Mouse (Mus musculus) left cerebral cortex, postnatal 4 days (tissue): ENCODE data around the gene Aak1. TPM values are rescaled to one million over a fixed set of nuclear protein-coding genes. Genes with fewer than 3 reads are reported as not detected.

Source experiments
- DNase-seq: peaks from one replicate; pipeline ENCODE4 v3.0.0-alpha.2; 2022
- intact Hi-C: fragments of 180-260 bp; cut with DNase I; formaldehyde crosslinking; loops from one replicate; pipeline ENCODE4 v1.15.1; 2025
- total RNA-seq, 2 experiments: library from RNA; stranded (reverse); gene quantifications; 2 replicates each; pipeline ENCODE4 v1.2.3; 2021

The Aak1 gene
- total RNA-seq, 2 experiments from 2014 or later, result 165 to 166 TPM

- intact Hi-C loops, result no loop called here
- no peak for DNase-seq
Measured at GRCm38 (mm10) chr6:86884230-86884629, 34.9 kb downstream of the Aak1 start.

GRCm38 (mm10) chr6:86884746-86885145 lies 35.4 kb downstream of the Aak1 start:
- no peak for DNase-seq
- intact Hi-C loops, result no loop called here

- intact Hi-C loops, result no loop called here
- no peak for DNase-seq
Measured at GRCm38 (mm10) chr6:86885816-86886529, 36.7 kb downstream of the Aak1 start.

GRCm38 (mm10) chr6:86886803-86887202 lies 37.5 kb downstream of the Aak1 start:
- intact Hi-C loops, result no loop called here
- no peak for DNase-seq

GRCm38 (mm10) chr6:86897520-86897919 lies 48.2 kb downstream of the Aak1 start:
- intact Hi-C loops, result no loop called here
- no peak for DNase-seq

- intact Hi-C loops, result no loop called here
- DNase-seq, result no peak
Measured at GRCm38 (mm10) chr6:86899053-86899452, 49.7 kb downstream of the Aak1 start.

- no peak for DNase-seq
- intact Hi-C loops, result no loop called here
Measured at GRCm38 (mm10) chr6:86899965-86900364, 50.6 kb downstream of the Aak1 start.

GRCm38 (mm10) chr6:86900546-86900945 lies 51.2 kb downstream of the Aak1 start:
- intact Hi-C loops, result no loop called here
- DNase-seq, result no peak

GRCm38 (mm10) chr6:86905500-86905899 lies 56.2 kb downstream of the Aak1 start:
- no peak for DNase-seq
- intact Hi-C loops, result no loop called here

GRCm38 (mm10) chr6:86907191-86907590 lies 57.9 kb downstream of the Aak1 start:
- DNase-seq, result no peak
- intact Hi-C loops, result no loop called here

- intact Hi-C loops, result no loop called here
- DNase-seq, result no peak
Measured at GRCm38 (mm10) chr6:86908561-86909150, 59.3 kb downstream of the Aak1 start.

- DNase-seq, result no peak
- intact Hi-C loops, result no loop called here
Measured at GRCm38 (mm10) chr6:86909881-86910280, 60.6 kb downstream of the Aak1 start.

- no peak for DNase-seq
- intact Hi-C loops, result no loop called here
Measured at GRCm38 (mm10) chr6:86916157-86916820, 67.0 kb downstream of the Aak1 start.

- intact Hi-C loops, result no loop called here
- DNase-seq, result peak; percentile 35
Measured at GRCm38 (mm10) chr6:86917231-86917630, 67.9 kb downstream of the Aak1 start.

- DNase-seq, result peak; percentile 10
- intact Hi-C loops, result no loop called here
Measured at GRCm38 (mm10) chr6:86918058-86918835, 68.9 kb downstream of the Aak1 start.

GRCm38 (mm10) chr6:86921880-86922279 lies 72.6 kb downstream of the Aak1 start:
- intact Hi-C loops, result no loop called here
- DNase-seq, result peak; percentile 32

GRCm38 (mm10) chr6:86924746-86925145 lies 75.4 kb downstream of the Aak1 start:
- intact Hi-C loops, result no loop called here
- no peak for DNase-seq

- intact Hi-C loops, result no loop called here
- DNase-seq, result no peak
Measured at GRCm38 (mm10) chr6:86934541-86934940, 85.2 kb downstream of the Aak1 start.

GRCm38 (mm10) chr6:86939797-86940196 lies 90.5 kb downstream of the Aak1 start:
- DNase-seq, result no peak
- intact Hi-C loops, result no loop called here

- no peak for DNase-seq
- intact Hi-C loops, result no loop called here
Measured at GRCm38 (mm10) chr6:86940966-86941365, 91.6 kb downstream of the Aak1 start.

- DNase-seq, result no peak
- intact Hi-C loops, result no loop called here
Measured at GRCm38 (mm10) chr6:86947100-86947499, 97.8 kb downstream of the Aak1 start.
